Mouse (Mus musculus): ENCODE results near the gene Bmpr1b. TPM values are rescaled to one million over a fixed set of nuclear protein-coding genes. Genes with fewer than 3 reads are reported as not detected.

Bmpr1b gene
- polyA plus RNA-seq, 1 experiment from 2014 or later, result 2.1 TPM

- ATAC-seq (replicated peaks; ENCODE audit: low FRiP score, low TSS enrichment, low read depth) (no peak), DNase-seq (ENCODE audit: low spot score) (no peak)
- Histone ChIP-seq H3K36me3 (ENCODE audit: control insufficient read depth, insufficient read depth, low read length) (no peaks in the 10 kb centered on the region), H3K27me3 (replicated peaks; ENCODE audit: control insufficient read depth, insufficient read depth, low read length) (no peaks in the 10 kb centered on the region), H3K4me3 (ENCODE audit: low read depth, low read length) (no peak overlapping the region), H3K9me3 (ENCODE audit: control insufficient read depth, low read length) (no peaks in the 10 kb centered on the region), H3K4me1 (replicated peaks; ENCODE audit: control insufficient read depth, insufficient read depth, low read length) (peaks cover 5% of the 10 kb centered on the region; the same call in 1 of the 2 replicates), H3K4me2 (ENCODE audit: low read length) (no peak overlapping the region), H3K9ac (ENCODE audit: low read length) (no peak overlapping the region), H3K27ac (ENCODE audit: low read depth) (no peak overlapping the region)
These were observed 371.9 kb downstream of the Bmpr1b start for GRCm38 (mm10) chr3:141797372-141797771.

DNA sequence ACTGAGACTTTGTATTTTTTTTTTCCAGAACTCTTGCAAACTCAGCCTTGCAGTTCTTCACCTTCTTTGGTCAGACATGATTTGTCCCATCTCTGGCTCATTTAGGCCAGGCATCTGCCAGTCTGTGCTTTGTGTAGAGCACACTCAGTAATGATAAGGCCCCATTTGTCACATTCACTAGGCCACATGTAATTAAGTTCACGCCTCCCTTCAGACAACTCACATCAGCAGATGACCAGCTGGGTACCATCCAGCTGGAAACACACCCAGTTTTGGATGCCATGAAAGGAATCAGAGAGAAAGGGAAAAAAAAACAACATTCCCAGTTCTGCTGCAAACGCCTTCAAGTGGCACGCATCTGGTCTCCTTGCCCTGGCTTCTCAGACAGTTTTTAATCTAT, 374.9 kb downstream of the Bmpr1b start:
- DNase-seq (ENCODE audit: low spot score), result no peak
- Histone ChIP-seq H3K27ac (ENCODE audit: low read depth) (no peak overlapping the region), H3K27me3 (replicated peaks; ENCODE audit: control insufficient read depth, insufficient read depth, low read length) (no peaks in the 10 kb centered on the region), H3K4me1 (replicated peaks; ENCODE audit: control insufficient read depth, insufficient read depth, low read length) (peaks cover 5% of the 10 kb centered on the region; the same call in 1 of the 2 replicates), H3K9me3 (ENCODE audit: control insufficient read depth, low read length) (no peaks in the 10 kb centered on the region), H3K4me3 (ENCODE audit: low read depth, low read length) (no peak overlapping the region), H3K4me2 (ENCODE audit: low read length) (no peak overlapping the region), H3K36me3 (ENCODE audit: control insufficient read depth, insufficient read depth, low read length) (no peaks in the 10 kb centered on the region), H3K9ac (ENCODE audit: low read length) (no peak overlapping the region)
- WGBS, result 78% methylated on average over 3 of the region's 3 CpGs
- ATAC-seq (replicated peaks; ENCODE audit: low FRiP score, low TSS enrichment, low read depth), result no peak

DNA sequence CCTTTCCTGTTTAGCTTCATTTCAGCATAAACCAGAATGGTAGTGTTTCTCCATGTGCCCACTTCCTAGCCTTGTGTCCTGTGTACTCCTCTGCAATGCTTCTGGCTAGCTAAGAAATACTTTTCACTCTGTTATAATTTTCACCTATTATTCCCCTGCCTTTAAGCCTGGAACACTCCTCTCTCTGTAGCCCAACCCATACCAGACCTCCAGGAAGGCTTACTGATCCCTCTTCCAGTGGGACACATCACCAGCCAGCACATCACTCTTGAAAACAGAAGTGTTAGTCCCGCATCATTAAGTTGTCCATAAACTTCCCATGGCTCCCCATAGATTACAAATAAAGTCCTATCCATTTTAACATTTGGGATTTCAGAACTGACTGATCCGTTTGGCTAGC, 375.5 kb downstream of the Bmpr1b start:
- peaks cover 5% of the 10 kb centered on the region; the same call in 1 of the 2 replicates for H3K4me1 ChIP-seq (replicated peaks; ENCODE audit: control insufficient read depth, insufficient read depth, low read length)
- H3K27me3 ChIP-seq (replicated peaks; ENCODE audit: control insufficient read depth, insufficient read depth, low read length), result no peaks in the 10 kb centered on the region
- H3K9me3 ChIP-seq (ENCODE audit: control insufficient read depth, low read length), result no peaks in the 10 kb centered on the region
- WGBS, result 86% methylated on average over 2 of the region's 2 CpGs
- no peak overlapping the region for H3K4me2 ChIP-seq (ENCODE audit: low read length)
- peaks cover 2% of the 10 kb centered on the region; the same call in 1 of the 2 replicates for H3K36me3 ChIP-seq (ENCODE audit: control insufficient read depth, insufficient read depth, low read length)
- DNase-seq (ENCODE audit: low spot score), result no peak
- no peak overlapping the region for H3K27ac ChIP-seq (ENCODE audit: low read depth)
- H3K4me3 ChIP-seq (ENCODE audit: low read depth, low read length), result no peak overlapping the region
- H3K9ac ChIP-seq (ENCODE audit: low read length), result no peak overlapping the region
- no peak for ATAC-seq (replicated peaks; ENCODE audit: low FRiP score, low TSS enrichment, low read depth)

DNA sequence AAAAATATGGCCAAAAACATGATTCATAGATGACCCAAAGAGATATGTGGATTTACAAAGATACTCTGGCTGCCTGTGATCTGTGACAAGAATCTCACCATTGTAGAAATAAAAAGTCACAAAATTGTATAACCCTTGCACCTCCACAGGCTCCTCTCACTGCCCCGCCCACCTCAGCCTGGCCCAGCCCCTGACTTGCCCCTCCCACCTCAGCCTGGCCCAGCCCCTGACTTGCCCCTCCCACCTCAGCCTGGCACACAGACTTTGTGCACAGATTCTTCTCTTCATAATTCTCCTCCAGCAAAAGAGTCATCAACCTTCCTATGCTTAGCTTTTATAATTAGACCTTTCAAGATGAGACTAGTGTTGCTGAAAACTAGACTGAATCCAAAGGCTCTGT, 377.1 kb downstream of the Bmpr1b start:
- Histone ChIP-seq H3K4me2 (ENCODE audit: low read length) (no peak overlapping the region), H3K4me1 (replicated peaks; ENCODE audit: control insufficient read depth, insufficient read depth, low read length) (no peaks in the 10 kb centered on the region), H3K36me3 (ENCODE audit: control insufficient read depth, insufficient read depth, low read length) (peaks cover 3% of the 10 kb centered on the region; the same call in 1 of the 2 replicates), H3K27ac (ENCODE audit: low read depth) (no peak overlapping the region), H3K27me3 (replicated peaks; ENCODE audit: control insufficient read depth, insufficient read depth, low read length) (no peaks in the 10 kb centered on the region), H3K4me3 (ENCODE audit: low read depth, low read length) (no peak overlapping the region), H3K9ac (ENCODE audit: low read length) (no peak overlapping the region), H3K9me3 (ENCODE audit: control insufficient read depth, low read length) (no peaks in the 10 kb centered on the region)
- no peak for DNase-seq (ENCODE audit: low spot score)
- 85% methylated on average over 1 of the region's 1 CpGs for WGBS
- ATAC-seq (replicated peaks; ENCODE audit: low FRiP score, low TSS enrichment, low read depth), result no peak

- DNase-seq (ENCODE audit: low spot score) (no peak), ATAC-seq (replicated peaks; ENCODE audit: low FRiP score, low TSS enrichment, low read depth) (no peak)
- Histone ChIP-seq H3K9me3 (ENCODE audit: control insufficient read depth, low read length) (no peaks in the 10 kb centered on the region), H3K9ac (ENCODE audit: low read length) (no peak overlapping the region), H3K27ac (ENCODE audit: low read depth) (no peak overlapping the region), H3K36me3 (ENCODE audit: control insufficient read depth, insufficient read depth, low read length) (peaks cover 3% of the 10 kb centered on the region; the same call in 1 of the 2 replicates), H3K27me3 (replicated peaks; ENCODE audit: control insufficient read depth, insufficient read depth, low read length) (no peaks in the 10 kb centered on the region), H3K4me3 (ENCODE audit: low read depth, low read length) (no peak overlapping the region), H3K4me1 (replicated peaks; ENCODE audit: control insufficient read depth, insufficient read depth, low read length) (no peaks in the 10 kb centered on the region), H3K4me2 (ENCODE audit: low read length) (no peak overlapping the region)
- 52% methylated on average over 8 of the region's 8 CpGs for WGBS
These were observed 378.0 kb downstream of the Bmpr1b start for GRCm38 (mm10) chr3:141791026-141791780.

Other genes with a start within 250 kb of the Bmpr1b start
- gene Pdlim5, start 226.3 kb upstream of the Bmpr1b start, polyA plus RNA-seq (2014; fragmentation: Nextera tagmentation; extraction: Ambion mirVana), result 30.5 and 33.2 TPM in 2 replicates

Measured in intestine, embryonic 14.5 days (tissue).